Mouse (Mus musculus) lung, adult 2 months (tissue): ENCODE results near the gene Appl1.

ENCODE experiments used
- CTCF ChIP-seq: fragments of 200-500 bp; IDR thresholded peaks from 2 replicates; pipeline ENCODE4 v1.5.1; 2011; ENCODE audit warnings: mild to moderate bottlenecking, low read length, control low read depth; ENCODE audit not compliant: insufficient read depth
- POLR2A ChIP-seq: fragments of 200-500 bp; IDR thresholded peaks from 2 replicates; pipeline ENCODE4 v1.6.1; 2011; ENCODE audit warnings: low read depth, mild to moderate bottlenecking, control low read depth, low read length, borderline replicate concordance; ENCODE audit errors: extremely low read depth

GRCm38 (mm10) chr14:26981494-26982149 lies 10.6 kb upstream of the Appl1 start:
- TF ChIP-seq POLR2A (no peak), CTCF (no peak)
